Mouse (Mus musculus) layer of hippocampus, postnatal 14 days (tissue): Measurements from ENCODE around the gene Tmprss13. TPM values are rescaled to one million over a fixed set of nuclear protein-coding genes. Genes with fewer than 3 reads are reported as not detected.

Experiments
- DNase-seq, 2 experiments: peaks; one replicate each; pipeline ENCODE4 v3.0.0; 2021 to 2022; ENCODE audit warnings: low spot score in 2 of 2, mixed read lengths in 1 of 2
- long read RNA-seq, 2 experiments: library from polyadenylated mRNA; stranded (forward); transcript quantifications; one replicate each; pipeline ENCODE4 v2.0.0; 2021
- total RNA-seq, 2 experiments: library from RNA; stranded (reverse); gene quantifications; 2 replicates each; pipeline ENCODE4 v1.2.3; 2021

Gene Tmprss13
- not detected for total RNA-seq
- long read RNA-seq, experiment 1, result 0 reads
- long read RNA-seq, experiment 2, result 0 reads

GRCm38 (mm10) chr9:45318855-45319254 is at the start of gene Tmprss13:
Gene Tmprss13, plus strand, starts transcription at chr9:45319100.
- DNase-seq, result no peak

DNA sequence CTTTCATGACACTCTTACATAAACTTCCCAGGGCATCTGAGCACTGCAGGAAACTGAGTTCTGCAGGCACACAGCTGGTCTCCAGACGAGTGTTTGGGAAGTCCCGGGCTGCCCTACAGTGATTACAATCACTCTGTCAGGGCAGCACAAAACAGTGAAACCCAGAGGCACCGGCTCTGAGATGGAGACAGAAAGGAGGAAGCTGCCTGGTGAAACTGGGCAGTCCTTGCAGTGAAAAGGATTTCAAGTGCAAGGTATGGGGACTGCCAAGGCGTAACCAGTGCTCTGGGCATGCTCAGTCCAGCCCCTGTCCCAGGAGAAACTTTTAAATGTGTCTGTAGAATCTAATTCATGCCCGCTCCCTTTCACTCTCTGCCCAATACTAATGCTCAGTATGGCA is 46.7 kb upstream of the Tmprss13 start:
- no peak for DNase-seq

- no peak for DNase-seq
Observed at GRCm38 (mm10) chr9:45274218-45274617, 44.7 kb upstream of the Tmprss13 start.

GRCm38 (mm10) chr9:45274635-45275034 is 44.3 kb upstream of the Tmprss13 start:
- no peak for DNase-seq

DNA sequence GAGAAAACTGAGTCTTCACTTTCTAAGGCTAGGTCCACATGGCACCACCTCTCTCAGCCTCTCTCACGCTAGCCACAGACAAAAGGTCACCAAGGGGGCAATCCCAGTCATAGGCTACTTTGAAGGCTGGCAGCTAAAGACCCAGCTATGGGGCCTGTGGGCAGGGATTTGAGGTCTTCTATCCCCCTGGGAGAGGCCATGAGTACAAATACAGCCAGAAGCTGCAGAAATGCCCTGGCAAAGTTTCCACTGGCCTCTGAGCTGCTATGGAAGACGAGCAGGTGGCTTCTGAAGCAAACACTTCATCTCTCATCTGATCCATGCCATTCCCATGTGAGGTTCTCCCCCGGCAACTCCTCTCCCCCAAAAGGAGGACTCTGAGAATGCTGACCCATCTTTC is 38.8 kb upstream of the Tmprss13 start:
- DNase-seq, result no peak

DNA sequence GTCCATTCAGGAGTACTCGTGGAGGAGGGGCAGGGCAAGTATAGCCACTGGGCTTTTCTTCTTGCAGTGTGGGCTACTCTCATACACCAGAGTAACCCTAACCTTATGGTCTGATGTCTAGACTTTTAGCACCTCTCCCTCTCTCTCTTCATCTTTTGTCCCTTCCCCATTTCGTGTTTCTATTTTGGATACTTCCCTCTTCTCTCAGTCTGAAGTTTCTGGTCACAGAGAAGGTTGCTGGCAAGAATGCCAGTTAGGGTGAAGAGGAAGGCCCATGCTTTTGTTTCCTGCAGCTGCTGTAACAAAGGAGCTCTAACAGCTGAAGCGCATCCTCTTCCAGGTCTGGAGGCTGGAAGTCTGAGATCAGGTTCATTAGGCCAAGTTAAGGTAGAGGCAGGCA is 38.0 kb upstream of the Tmprss13 start:
- DNase-seq, result peak in 1 of 2 experiments; percentile 15

- no peak for DNase-seq
Observed at GRCm38 (mm10) chr9:45282466-45282865, 36.4 kb upstream of the Tmprss13 start.

DNA sequence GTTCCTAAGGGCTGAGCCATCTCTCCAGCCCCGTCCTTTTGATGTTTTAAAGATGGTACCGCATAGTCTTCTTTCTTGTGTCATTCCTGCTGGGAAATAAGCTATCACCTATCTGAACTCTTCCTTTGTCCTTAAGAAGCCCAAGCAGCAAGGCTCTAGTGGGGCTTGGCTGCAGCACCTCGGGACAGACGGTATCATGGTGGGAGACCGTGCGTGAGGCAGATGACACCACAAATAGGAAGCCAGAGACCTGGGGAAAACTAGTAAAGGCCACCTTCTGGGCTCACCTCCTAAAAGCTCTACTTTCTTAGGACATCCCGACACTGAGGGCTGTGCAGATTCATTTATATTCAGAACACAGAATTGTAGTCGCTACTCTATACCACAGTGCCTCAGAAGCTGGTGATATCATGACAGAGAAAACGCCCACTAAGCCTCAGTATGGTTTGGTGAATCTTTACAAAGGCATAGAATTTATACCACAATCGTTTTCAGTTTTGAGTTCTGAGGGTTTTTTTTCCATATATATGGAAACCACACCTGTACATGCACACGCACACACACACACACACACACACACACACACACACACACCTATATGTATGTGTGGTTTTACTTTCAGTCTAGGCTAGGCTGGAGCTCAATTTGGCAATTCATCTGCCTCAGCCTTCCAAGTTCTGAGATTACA is 27.3 kb upstream of the Tmprss13 start:
- no peak for DNase-seq

- no peak for DNase-seq
Observed at GRCm38 (mm10) chr9:45294210-45295011, 24.5 kb upstream of the Tmprss13 start.

DNA sequence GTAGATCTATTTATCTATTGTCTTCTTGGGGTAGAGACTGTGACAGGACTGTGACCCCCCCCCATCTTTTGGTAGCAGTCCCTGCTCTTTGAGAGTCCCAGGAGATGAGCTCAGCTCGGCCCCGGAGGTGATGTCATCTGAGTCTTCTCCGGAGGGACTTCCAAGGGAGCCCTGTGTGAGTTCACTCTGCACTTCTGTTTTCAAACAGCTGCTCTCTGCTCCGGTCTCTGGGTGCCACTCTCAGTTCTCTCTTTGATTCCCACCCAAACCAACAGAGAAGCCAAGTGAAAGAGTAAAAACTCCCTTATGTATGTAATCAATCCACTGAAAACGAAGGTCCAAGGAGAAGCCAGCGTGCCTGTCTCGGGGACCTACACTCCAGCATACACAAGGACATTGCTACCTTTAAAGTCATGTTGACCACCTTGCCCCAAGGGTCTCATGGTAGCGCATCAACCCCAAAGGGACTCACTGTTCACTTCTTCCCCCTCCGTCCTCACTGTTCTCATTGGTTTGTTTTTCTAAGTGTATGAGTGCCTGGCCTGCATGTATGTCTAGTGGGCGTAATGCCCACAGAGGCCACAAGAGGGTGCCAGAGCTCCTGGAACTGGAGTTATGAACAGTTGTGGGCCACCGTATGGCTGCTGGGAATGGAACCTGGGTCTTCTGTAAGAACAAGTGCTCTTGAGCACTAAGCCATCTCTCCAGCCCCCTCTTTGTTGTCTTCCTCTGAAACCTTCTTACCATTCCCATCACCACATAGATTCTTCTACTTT is 19.5 kb upstream of the Tmprss13 start:
- peak in 1 of 2 experiments; percentile 13 for DNase-seq

DNA sequence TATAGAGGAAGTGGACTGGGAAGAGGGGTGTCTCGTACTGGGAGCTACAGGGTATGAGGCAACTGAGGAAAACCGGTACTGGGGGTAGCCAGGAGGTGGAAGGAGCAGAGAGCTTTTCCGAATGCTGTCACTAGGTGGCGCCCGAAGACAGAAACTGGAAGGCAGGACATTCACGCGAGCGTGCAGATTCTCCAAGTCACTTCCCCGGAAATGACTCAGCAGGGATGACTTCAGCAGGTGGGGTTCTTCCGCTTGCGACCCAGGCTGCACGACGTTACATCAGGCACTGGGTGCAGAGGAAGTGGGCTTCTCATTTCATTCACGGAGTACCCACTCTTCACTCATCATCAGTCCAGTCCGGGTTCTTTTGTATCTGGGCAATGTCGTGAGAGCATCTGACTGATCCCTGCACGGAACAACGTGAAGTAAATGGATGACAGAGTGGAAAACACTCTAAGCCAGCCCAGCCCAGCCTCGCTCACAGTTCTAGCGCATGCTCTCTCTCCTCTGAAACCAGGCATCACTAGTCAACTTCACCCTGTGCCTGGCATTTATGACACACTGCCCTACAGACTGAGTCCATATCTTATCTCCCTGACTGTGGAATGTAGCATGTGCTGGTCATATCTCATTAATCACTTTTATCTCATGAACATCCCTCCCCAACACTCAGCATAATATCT is 18.3 kb upstream of the Tmprss13 start:
- peak; percentile 97 to 98 for DNase-seq

DNA sequence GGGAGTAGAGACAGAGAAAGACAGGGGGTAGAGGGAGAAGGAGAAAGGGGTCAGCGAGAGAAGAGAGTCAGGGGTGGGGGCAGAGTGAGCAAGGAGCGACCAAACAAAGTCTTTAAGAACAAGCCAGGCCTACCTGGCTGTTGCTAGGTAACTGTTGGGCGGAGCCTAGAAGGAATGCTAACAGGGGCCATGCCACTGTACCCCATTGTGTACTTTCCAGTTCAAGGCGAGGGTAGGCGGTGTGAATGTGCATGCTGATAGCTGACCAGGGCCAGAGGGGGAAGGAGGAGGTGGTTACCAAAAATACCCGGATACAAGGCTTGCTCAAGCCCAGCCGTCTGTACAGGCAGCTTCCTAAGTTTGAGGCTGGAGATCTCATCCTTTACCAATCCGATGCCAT is 17.1 kb upstream of the Tmprss13 start:
- no peak for DNase-seq

DNA sequence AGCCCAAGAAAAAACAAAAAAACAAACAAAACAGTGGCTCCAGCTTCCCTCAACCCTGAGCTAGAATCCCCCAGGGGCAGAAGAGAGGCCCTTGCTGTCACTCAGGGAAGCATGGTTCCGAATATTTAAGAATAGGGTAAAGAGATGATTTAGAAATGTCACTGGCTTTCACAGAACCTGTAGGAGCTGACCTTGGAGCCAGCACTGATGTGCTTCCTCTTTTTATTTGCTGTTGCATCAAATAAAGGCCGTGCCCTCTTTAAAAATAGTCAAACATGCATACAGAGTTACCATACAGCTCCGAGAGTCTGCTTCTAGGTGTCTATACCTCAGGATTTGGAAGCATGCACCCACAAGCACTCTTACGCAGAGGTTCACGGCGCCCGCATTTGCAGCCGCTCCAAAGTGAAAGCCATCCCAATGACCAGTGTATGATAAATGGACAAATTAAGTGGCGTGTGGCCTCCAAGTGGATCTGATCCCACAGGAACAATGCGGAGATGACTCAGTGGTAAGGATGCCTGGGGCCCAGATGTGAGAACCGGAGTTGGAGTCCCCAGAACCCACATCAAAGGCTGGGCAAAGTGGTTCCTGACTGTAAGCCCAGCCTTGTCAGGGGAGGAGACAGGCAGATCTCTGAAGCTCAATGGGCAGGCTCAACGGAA is 12.0 kb upstream of the Tmprss13 start:
- DNase-seq, result no peak

GRCm38 (mm10) chr9:45308521-45308920 is 10.4 kb upstream of the Tmprss13 start:
- DNase-seq, result no peak

GRCm38 (mm10) chr9:45311858-45312257 is 7.0 kb upstream of the Tmprss13 start:
- DNase-seq, result no peak

DNA sequence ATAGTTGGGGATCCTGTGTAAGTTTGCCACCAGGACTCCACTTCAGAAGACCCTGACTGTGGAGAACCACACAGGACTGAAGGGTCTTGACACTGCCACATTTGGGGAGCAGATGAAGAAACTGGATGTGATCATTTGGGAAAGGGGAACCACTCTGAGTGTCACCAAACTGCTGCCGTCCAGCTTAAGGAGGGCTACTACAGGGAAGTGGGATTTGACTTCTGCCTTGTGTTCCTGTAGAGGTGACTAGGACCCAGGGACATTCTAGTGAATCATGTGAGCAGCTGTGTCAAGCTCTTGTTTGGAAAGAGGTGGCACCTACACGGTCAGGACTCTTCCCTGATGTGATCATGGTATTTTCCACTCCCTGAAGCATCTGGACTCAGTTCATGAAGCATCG is 5.0 kb upstream of the Tmprss13 start:
- no peak for DNase-seq

DNA sequence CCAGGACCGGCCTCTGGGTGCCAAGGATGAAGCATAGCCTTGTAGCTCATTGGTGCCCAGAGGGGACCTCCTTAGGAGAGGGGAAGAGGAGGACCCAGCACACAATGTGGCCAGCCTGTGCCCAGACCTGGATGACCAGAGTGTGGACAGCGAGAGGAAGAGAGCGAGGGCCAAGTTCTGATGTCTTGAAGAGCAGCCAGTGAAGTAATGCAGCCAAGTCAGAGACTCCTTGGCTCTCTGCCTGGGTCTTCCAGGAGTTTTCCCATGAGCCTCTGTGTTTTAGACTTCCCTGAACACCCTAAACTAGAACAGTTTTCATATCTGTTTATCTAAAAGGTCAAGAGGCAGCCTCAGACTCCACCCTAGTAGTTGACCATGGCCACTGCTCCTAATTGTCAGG is 1.3 kb upstream of the Tmprss13 start:
- no peak for DNase-seq

DNA sequence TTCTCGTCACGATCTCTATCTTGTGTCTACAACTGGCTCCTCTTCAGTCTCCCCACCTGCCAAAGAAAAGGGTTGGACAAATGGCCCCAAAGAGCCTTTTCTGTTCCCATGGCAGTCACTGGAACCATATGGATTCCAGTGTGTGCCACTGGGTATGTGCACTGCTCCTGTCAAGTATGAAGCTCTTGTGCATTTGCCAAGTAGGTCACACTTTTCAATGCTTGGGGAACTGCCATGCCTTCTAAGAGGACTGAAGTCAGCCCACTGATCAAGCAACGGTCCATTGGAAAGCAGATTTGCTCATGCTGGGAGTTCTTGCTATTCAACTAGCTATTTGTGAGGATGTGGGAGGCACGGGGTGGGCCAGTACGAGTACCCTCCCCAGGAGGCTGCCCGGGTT is 2.6 kb downstream of the Tmprss13 start:
- peak in 1 of 2 experiments; percentile 8 for DNase-seq

DNA sequence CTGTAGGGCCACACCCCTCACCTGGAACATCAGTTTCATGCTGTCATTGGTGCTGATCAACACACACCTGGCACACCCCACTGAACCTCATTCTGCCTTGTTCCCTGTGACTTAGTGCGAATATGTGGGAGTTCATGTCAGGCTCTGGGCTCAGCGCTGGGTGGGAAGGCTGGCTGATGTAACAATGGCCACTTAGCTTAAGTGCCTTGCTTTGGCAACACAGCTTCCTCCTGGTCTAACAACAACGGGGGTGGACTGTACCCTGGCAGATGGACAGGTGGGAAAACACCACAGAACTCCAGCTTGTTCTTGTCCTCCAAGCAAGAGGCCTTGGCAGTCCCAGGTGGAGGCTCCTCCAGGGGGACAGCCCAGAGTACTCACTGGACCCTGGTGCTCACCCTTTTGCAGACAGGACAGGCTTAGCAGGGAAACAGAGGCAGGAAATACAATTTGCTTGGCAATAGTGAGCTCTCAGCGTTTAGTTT is 3.1 kb downstream of the Tmprss13 start:
- no peak for DNase-seq

GRCm38 (mm10) chr9:45326390-45326789 is 7.5 kb downstream of the Tmprss13 start:
- no peak for DNase-seq
